Mouse (Mus musculus): ENCODE measurements around the gene Rnaset2a. TPM values are rescaled to one million over a fixed set of nuclear protein-coding genes. Genes with fewer than 3 reads are reported as not detected.
"Not testable (repeated sequence)": the region's sequence is repeated elsewhere in the genome, so short reads cannot be mapped to it uniquely, and the experiment has no call there.

Rnaset2a gene
- polyA plus RNA-seq, 1 experiment from 2014 or later, result 39.0 TPM

GRCm38 (mm10) chr17:8069847-8070246 is 78.0 kb downstream of the Rnaset2a start:
- not testable (repeated sequence) for H3K4me2 ChIP-seq (ENCODE audit: low read depth, low read length); ATAC-seq
- 85% methylated on average over 1 of the region's 2 CpGs for WGBS

More at GRCm38 (mm10) chr17:8069847-8070246, 78.0 kb downstream of the Rnaset2a start:
- not testable (repeated sequence) for H3K9ac ChIP-seq (ENCODE audit: low read depth, low read length); H3K27ac ChIP-seq (ENCODE audit: low read length); H3K27me3 ChIP-seq (replicated peaks; ENCODE audit: control insufficient read depth, insufficient read depth, low read length); H3K4me1 ChIP-seq (ENCODE audit: control insufficient read depth, insufficient read depth, low read length); H3K4me3 ChIP-seq (ENCODE audit: low read length); H3K36me3 ChIP-seq (ENCODE audit: control insufficient read depth, insufficient read depth, low read length); H3K9me3 ChIP-seq (ENCODE audit: control insufficient read depth, low read length)

Other genes with a start within 250 kb of the Rnaset2a start
- gene Tagap, start 222.1 kb downstream of the Rnaset2a start, polyA plus RNA-seq (2015; fragmentation: Nextera tagmentation; extraction: Ambion mirVana), result 1.6 and 1.7 TPM in 2 replicates
- gene Rsph3a, start 202.5 kb downstream of the Rnaset2a start, polyA plus RNA-seq (2015; fragmentation: Nextera tagmentation; extraction: Ambion mirVana), result 46.4 and 50.7 TPM in 2 replicates
- 0.11 TPM in 1 of 2 replicates, not detected in the other for gene Gm49673, start 309 bp downstream of the Rnaset2a start, polyA plus RNA-seq (2015; fragmentation: Nextera tagmentation; extraction: Ambion mirVana)
- gene Fgfr1op, start 17.4 kb upstream of the Rnaset2a start, polyA plus RNA-seq (2015; fragmentation: Nextera tagmentation; extraction: Ambion mirVana), result 31.4 and 32.0 TPM in 2 replicates
- gene Ccr6, start 87.9 kb upstream of the Rnaset2a start, polyA plus RNA-seq (2015; fragmentation: Nextera tagmentation; extraction: Ambion mirVana), result 0.75 and 0.78 TPM in 2 replicates
- 223 and 235 TPM in 2 replicates for gene Mpc1, start 134.8 kb upstream of the Rnaset2a start, polyA plus RNA-seq (2015; fragmentation: Nextera tagmentation; extraction: Ambion mirVana)
- 91.7 and 92.5 TPM in 2 replicates for gene Sft2d1, start 163.0 kb upstream of the Rnaset2a start, polyA plus RNA-seq (2015; fragmentation: Nextera tagmentation; extraction: Ambion mirVana)
- gene Prr18, start 189.4 kb upstream of the Rnaset2a start, polyA plus RNA-seq (2015; fragmentation: Nextera tagmentation; extraction: Ambion mirVana), result 0.17 and 0.20 TPM in 2 replicates
- 0.22 and 0.24 TPM in 2 replicates for gene T2, start 207.9 kb upstream of the Rnaset2a start, polyA plus RNA-seq (2015; fragmentation: Nextera tagmentation; extraction: Ambion mirVana)

Data from intestine, embryonic 16.5 days (tissue).